Mouse (Mus musculus) ES-Bruce4 (cell line): ENCODE measurements around the gene Fut2. TPM values are rescaled to one million over a fixed set of nuclear protein-coding genes. Genes with fewer than 3 reads are reported as not detected.
A peak's percentile ranks its signal among the peaks of the same experiment; 100 is the strongest.

ENCODE experiments used
- H3K27ac ChIP-seq: 2 replicates; pipeline ENCODE4 v1.5.1; 2012; ENCODE audit warnings: low read length, inconsistent platforms; ENCODE audit not compliant: insufficient read depth
- H3K27me3 ChIP-seq: 2 replicates; pipeline ENCODE4 v1.6.1; 2012; ENCODE audit warnings: mild to moderate bottlenecking, low read length, inconsistent platforms; ENCODE audit not compliant: control insufficient read depth, poor library complexity, insufficient read depth, severe bottlenecking
- H3K36me3 ChIP-seq: 2 replicates; pipeline ENCODE4 v1.6.1; 2012; ENCODE audit warnings: inconsistent platforms, mild to moderate bottlenecking, low read length, moderate library complexity; ENCODE audit not compliant: control insufficient read depth, poor library complexity, insufficient read depth, severe bottlenecking
- H3K4me1 ChIP-seq: one replicate; pipeline ENCODE4 v1.8.1; 2011; ENCODE audit warnings: low read length; ENCODE audit not compliant: control insufficient read depth, insufficient read depth
- H3K4me3 ChIP-seq: 2 replicates; pipeline ENCODE4 v1.5.1; 2011; ENCODE audit warnings: low read depth, mild to moderate bottlenecking, low read length
- H3K9ac ChIP-seq: 2 replicates; pipeline ENCODE4 v1.6.1; 2012; ENCODE audit warnings: low read depth, mild to moderate bottlenecking, inconsistent platforms; ENCODE audit not compliant: poor library complexity, severe bottlenecking
- H3K9me3 ChIP-seq: replicated peaks from 2 replicates; pipeline ENCODE4 v1.6.1; 2012; ENCODE audit warnings: mild to moderate bottlenecking, low read length, inconsistent platforms; ENCODE audit not compliant: control insufficient read depth, poor library complexity, insufficient read depth, severe bottlenecking
- CTCF ChIP-seq: IDR thresholded peaks from one replicate; pipeline ENCODE4 v1.8.1; 2011; ENCODE audit warnings: low read depth, low read length
- EP300 ChIP-seq: IDR thresholded peaks from 2 replicates; pipeline ENCODE4 v1.6.1; 2011; ENCODE audit warnings: low read depth, low read length; ENCODE audit not compliant: insufficient read depth
- POLR2A ChIP-seq: IDR thresholded peaks from one replicate; pipeline ENCODE4 v1.8.1; 2011; ENCODE audit warnings: low read length; ENCODE audit not compliant: insufficient read depth
- polyA plus RNA-seq: library from polyadenylated mRNA; stranded (reverse); fragments of >200 nt; gene quantifications from 2 replicates; pipeline ENCODE4 v1.2.4, GENCODE M21; 2011; ENCODE audit warnings: low read depth; ENCODE audit not compliant: missing spikeins, insufficient read depth, insufficient read length

The Fut2 gene
- polyA plus RNA-seq, 1 experiment, result not detected

DNA sequence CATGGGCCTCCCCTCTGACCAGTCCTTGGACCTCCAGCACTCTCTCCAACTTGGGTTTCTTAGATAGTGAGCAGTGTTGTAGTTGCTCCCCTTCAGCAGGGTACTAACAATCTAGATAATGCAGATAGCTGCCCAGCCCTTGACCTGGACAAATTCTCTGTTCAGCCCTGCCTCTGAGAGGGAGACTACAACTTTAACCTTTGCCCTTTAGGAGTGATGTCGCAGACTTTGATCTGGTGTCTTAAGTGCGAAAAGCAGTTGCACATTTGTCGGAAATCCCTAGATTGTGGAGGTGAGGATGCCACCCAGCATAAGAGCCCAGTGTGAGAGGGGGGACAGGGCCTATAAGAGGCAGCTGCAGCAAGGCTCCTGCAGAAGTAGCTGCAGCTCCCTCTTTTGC, 41.5 kb downstream of the Fut2 start:
- TF ChIP-seq CTCF, result no peak
- no peak for TF ChIP-seq EP300
- no peak for TF ChIP-seq POLR2A
- Histone ChIP-seq H3K9ac (no peak overlapping the region), H3K9me3 (no peaks in the 10 kb centered on the region), H3K4me3 (no peak overlapping the region), H3K4me1 (no peaks in the 10 kb centered on the region), H3K27ac (no peak overlapping the region), H3K27me3 (no peaks in the 10 kb centered on the region), H3K36me3 (no peaks in the 10 kb centered on the region)

DNA sequence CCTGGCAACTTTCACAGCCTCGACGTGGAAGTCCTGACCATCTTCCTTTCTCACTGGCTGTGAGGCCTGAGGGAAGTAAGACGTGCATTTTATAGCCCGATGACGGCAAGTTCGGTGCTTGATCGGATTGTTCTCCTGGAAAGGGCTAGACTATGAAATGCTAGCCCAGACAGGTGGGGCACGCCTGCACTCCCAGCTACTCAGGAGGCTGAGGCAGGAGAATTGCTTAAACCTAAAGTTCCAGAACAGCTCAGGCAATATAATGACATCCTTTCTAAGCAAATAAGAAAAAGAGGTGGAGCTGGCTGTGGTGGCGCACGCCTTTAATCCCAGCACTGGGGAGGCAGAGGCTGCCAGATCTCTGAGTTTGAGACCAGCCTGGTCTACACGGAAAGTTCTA, 42.7 kb downstream of the Fut2 start:
- no peak for TF ChIP-seq EP300
- TF ChIP-seq POLR2A, result no peak
- TF ChIP-seq CTCF, result no peak
- no peaks in the 10 kb centered on the region for H3K27me3 ChIP-seq
- H3K27ac ChIP-seq, result no peak overlapping the region
- H3K4me1 ChIP-seq, result no peaks in the 10 kb centered on the region
- no peaks in the 10 kb centered on the region for H3K36me3 ChIP-seq
- no peak overlapping the region for H3K4me3 ChIP-seq
- H3K9me3 ChIP-seq, result no peaks in the 10 kb centered on the region
- H3K9ac ChIP-seq, result no peak overlapping the region

DNA sequence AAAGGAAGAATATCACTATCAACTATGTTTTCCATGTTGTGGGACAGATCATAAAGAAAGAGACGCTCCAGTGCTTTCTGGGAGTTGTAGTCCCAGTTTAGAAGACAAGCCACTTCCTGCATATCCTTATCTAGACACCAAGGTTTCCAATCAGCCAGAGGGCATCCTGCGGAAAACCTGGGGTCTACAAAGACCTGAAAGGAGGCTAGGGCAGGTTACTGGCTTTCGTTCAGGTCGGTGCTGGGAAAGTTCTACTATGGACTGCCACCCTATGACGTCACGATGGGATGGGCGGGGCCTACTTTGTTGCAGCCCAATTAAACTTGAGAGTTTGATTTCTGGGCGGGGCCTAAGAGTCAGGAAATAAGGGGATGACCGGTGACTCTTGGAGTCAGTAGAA, 44.8 kb downstream of the Fut2 start, which contains the start of gene Izumo1:
TSS of gene Izumo1 (plus strand) at position 369 of the 400 bp plus-strand sequence.
- Histone ChIP-seq H3K27ac (no peak within 1 kb of the TSS), H3K36me3 (no peaks in the 10 kb centered on the region), H3K9ac (peak within 1 kb of the TSS; percentile 32; the same call in 1 of the 2 replicates), H3K4me1 (no peaks in the 10 kb centered on the region), H3K4me3 (peak within 1 kb of the TSS; percentile 58), H3K9me3 (no peaks in the 10 kb centered on the region), H3K27me3 (no peaks in the 10 kb centered on the region)
- TF ChIP-seq CTCF (no peak), EP300 (no peak), POLR2A (no peak)

DNA sequence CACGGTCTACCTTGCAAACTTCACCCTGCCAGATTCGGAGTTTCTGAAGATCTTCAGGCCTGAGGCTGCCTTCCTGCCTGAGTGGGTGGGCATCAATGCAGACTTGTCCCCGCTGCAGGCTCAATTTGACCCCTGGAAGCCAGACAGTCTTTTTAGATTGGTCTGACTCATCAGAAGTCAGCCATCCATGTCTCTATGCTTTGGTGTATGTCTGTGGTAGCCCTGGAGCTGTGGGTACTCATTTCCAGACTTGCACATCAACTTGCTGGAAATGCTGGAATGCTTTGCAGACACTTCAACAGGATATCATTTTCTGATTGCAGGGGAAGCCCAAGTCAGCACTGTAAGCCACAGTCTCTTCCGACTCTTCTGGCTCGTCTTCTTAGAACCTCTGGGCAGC, 46.6 kb downstream of the Fut2 start:
- no peak overlapping the region for H3K27ac ChIP-seq
- H3K27me3 ChIP-seq, result no peaks in the 10 kb centered on the region
- no peaks in the 10 kb centered on the region for H3K36me3 ChIP-seq
- H3K9me3 ChIP-seq, result no peaks in the 10 kb centered on the region
- H3K9ac ChIP-seq, result no peak overlapping the region
- TF ChIP-seq EP300 (no peak), CTCF (no peak), POLR2A (no peak)
- peaks cover 4% of the 10 kb centered on the region for H3K4me1 ChIP-seq
- no peak overlapping the region for H3K4me3 ChIP-seq

DNA sequence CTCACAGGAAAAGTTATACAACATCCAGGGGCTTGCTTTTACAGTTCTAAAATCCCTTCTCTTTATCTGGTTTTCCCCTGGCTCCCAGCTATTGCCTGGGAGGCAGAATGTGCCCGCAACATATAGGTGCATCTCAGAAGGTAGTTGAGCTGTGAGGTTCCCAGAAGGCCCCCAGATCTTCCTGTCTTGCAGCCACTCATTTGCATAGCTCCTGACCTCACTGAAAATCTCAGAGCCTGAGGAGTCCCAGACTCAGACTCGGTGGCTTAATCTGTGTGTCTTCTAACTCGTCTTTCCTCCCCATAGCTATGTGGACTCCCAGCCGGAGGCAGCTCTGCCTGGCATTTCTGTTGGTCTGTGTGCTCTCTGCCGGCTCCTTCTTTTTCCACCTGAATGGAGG, 47.9 kb downstream of the Fut2 start:
- Histone ChIP-seq H3K4me1 (peaks cover 4% of the 10 kb centered on the region), H3K27ac (no peak overlapping the region), H3K27me3 (no peaks in the 10 kb centered on the region), H3K4me3 (no peak overlapping the region), H3K9me3 (no peaks in the 10 kb centered on the region), H3K36me3 (no peaks in the 10 kb centered on the region), H3K9ac (no peak overlapping the region)
- TF ChIP-seq POLR2A, result no peak

DNA sequence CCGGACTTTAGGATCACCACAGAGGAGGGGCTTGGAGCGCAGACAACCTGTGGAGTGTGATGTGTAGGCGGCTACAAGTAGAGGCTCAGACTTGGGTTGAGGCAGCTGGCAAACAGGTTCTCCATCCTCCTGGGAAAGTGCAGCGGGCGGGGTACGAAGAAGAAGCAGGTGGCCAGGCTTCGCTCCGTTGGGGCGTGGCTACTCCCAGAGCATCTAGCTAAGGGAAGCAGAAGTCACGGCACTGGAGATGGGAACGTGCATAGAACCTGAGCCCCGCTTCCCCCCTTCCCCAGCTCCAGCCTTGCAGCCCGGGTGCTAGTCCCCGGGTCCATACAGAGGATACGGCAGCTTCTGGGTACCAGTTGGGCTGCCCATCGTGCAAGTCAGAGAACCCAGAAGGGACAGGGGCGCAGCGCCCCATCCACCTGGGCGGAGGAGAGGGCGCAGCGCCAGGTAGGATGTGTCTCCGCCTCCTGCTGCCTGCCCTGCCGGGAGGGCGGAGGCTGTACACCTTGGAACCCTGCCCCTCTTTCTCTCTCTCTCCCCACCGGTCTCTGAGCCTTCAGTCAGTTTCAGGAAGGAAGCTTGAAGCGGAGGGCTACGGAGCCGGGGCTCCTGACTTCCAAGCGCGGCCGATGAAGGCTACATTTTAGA, 49.0 kb downstream of the Fut2 start, which contains the start of gene Fut1:
TSS of gene Fut1 (plus strand) at position 248 of the 654 bp plus-strand sequence.
- Histone ChIP-seq H3K27me3 (no peaks in the 10 kb centered on the region), H3K27ac (peak within 1 kb of the TSS; percentile 33), H3K36me3 (no peaks in the 10 kb centered on the region), H3K9me3 (no peaks in the 10 kb centered on the region), H3K4me1 (peaks cover 4% of the 10 kb centered on the region), H3K4me3 (peak within 1 kb of the TSS; percentile 53), H3K9ac (peak within 1 kb of the TSS; percentile 19)
- TF ChIP-seq POLR2A (no peak), CTCF (no peak), EP300 (0 out of 2 replicates have a peak, but pooled peaks have one; percentile 5)
